Mouse (Mus musculus) heart, postnatal 0 days (tissue): Measurements from ENCODE around the gene Prmt3.

Experiments
- CTCF ChIP-seq: IDR thresholded peaks from 2 replicates; pipeline ENCODE4 v1.5.1; 2016; ENCODE audit warnings: antibody characterized with exemption, control low read depth, low read depth
- EP300 ChIP-seq: IDR thresholded peaks from 2 replicates; pipeline ENCODE4 v1.6.1; 2016; ENCODE audit warnings: antibody characterized with exemption, low read depth

DNA sequence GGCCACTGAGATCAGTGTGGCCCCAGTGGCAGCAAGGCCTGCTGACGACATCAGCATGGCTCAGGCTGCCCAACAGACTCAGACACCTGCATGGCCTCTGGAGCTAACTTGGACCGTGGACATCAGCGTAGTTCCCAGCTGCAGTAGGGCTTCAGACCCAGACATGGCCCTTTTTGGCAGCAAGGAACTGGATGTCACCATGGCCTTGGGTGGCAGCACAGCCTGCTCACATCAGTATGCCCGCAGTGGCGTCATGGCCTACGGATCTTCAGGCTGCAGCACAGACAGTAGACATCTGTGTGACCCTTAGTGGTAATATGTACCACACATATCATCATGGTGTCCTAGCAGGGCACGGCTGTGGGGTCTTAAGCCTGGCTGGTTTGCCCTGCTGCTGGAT is 7.0 kb downstream of the Prmt3 start:
- no peak for TF ChIP-seq CTCF
- TF ChIP-seq EP300: no peak
